Mouse (Mus musculus) splenic B cell, adult 2 months (primary cell): ENCODE results near the gene Krt86.
A peak's percentile ranks its signal among the peaks of the same experiment; 100 is the strongest.
"Not testable (repeated sequence)": the region's sequence is repeated elsewhere in the genome, so short reads cannot be mapped to it uniquely, and the experiment has no call there.

Experiments used
- DNase-seq: peaks from one replicate; pipeline ENCODE4 v3.0.0-alpha.2; 2011; ENCODE audit warnings: low read depth, low spot score
- H3K27me3 ChIP-seq: 2 replicates; pipeline ENCODE4 v1.6.1; 2012; ENCODE audit warnings: mild to moderate bottlenecking, low read length, moderate library complexity, mixed read lengths; ENCODE audit not compliant: control insufficient read depth, poor library complexity, insufficient read depth, severe bottlenecking
- H3K36me3 ChIP-seq: 2 replicates; pipeline ENCODE4 v1.6.1; 2012; ENCODE audit warnings: mild to moderate bottlenecking, low read length, moderate library complexity, mixed read lengths; ENCODE audit not compliant: control insufficient read depth, poor library complexity, insufficient read depth, severe bottlenecking

The Krt86 gene

DNA sequence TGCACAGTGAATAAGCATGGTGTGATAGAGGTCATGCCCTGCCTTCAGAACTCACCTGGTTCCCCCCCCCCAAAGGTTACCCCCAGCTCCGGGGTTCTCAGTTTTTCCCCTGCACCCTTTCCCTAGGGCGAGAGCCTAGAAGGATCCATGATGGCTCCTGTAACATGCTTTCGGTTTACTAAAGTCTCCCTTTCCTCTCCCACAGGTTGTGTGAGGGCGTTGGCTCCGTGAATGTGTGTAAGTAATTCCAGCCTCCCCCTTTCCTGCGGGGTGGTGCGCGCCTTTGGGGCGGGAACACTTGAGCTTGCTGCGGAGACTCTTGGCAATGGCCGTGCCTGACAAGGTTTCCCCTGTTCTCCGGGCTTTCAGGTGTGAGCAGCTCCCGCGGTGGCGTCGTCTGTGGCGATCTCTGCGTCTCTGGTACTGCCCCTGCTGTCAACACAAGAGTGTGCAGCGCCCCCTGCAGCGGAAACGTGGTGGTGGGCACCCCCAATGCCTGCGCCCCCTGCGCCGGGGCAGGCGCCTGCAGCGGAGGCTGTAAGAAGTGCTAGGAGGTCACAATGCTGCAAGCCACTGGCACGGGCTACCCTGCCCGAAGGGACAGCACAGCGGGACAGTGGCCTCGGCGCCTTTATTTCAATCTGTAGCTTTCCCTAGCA, 5.9 kb downstream of the Krt86 start:
- DNase-seq = peak; percentile 13
- Histone ChIP-seq H3K36me3 (no peaks in the 10 kb centered on the region), H3K27me3 (no peaks in the 10 kb centered on the region)

- Histone ChIP-seq H3K36me3 (no peaks in the 10 kb centered on the region), H3K27me3 (no peaks in the 10 kb centered on the region)
- no peak for DNase-seq
Observed at GRCm38 (mm10) chr15:101479666-101480060, 6.4 kb downstream of the Krt86 start.

DNA sequence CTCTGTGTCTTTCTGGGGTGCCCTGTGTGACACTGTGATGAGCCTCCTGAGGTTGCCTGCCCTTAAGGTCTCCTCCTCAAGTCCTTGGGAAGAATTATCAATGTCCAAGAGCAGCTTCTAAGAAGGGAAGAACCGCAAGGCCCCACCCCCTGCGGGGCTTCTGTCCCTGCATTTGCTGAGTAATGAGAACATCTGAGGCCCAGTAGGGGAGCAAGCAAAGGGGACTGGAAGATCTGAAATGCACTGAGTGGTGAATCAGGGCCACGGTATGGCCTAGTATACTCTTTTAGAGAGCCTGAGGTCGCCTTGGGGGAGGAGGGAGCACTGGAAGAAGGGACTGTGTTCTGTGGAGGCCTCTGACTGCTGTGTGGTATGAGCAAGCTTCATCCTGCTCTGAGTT, 8.8 kb downstream of the Krt86 start:
- Histone ChIP-seq H3K27me3 (no peaks in the 10 kb centered on the region), H3K36me3 (no peaks in the 10 kb centered on the region)
- DNase-seq = no peak

GRCm38 (mm10) chr15:101483646-101484045, 10.4 kb downstream of the Krt86 start:
- Histone ChIP-seq H3K36me3 (no peaks in the 10 kb centered on the region), H3K27me3 (no peaks in the 10 kb centered on the region)
- no peak for DNase-seq

DNA sequence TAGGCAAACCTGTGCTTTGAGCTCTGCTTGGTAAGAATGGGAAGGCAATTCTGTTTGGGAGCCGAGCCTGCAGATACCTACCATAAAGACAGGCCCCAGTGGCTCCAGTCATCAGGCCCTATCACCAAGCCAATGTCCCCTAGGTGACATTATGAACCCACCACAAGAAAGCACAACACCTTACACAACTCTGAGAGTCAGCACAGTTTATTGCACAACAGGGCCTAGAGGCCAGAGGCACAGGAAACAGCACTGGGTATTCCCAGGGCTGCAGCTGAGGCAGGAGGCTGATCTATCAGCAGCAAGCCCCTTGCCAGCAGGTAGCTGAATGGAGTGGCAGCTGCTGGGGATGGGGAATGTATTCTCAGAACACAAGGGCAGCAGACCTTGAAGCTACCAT, 11.7 kb downstream of the Krt86 start:
- Histone ChIP-seq H3K36me3 (no peaks in the 10 kb centered on the region), H3K27me3 (no peaks in the 10 kb centered on the region)
- DNase-seq = no peak

DNA sequence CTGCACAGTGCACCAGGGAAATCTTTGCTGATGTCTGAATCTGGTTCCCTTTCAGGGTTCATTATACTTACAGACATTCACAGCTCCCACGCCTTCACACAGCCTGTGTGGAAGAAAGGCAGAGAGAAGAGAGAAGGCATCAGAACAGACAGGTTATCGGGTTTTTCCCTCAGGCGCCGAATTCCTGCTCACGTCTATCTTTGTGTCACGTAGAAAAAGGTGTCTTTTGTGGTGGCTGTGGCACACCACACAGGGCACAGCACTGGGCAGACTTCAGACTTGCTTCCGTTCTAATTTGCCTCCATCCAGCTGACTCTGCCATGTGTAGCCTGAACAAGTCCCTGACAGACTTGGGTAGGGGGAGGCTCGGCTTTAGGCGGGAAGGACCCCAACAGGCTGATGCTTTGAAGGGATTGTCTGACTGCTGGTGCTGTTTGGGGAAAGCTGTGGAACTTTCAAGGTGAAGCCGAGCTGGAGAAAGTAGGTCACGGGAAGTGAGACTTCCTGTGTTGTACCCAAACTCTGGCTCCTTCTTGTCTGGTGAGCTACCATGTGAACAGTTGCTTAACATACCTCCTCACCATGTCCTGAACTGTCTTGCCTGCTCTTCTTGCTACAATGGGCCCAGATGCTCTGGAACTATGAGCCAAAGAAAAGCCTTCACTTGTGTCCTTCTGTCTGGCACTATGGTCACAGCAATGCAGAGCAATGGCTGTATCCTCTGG, 12.8 kb downstream of the Krt86 start:
- Histone ChIP-seq H3K27me3 (no peaks in the 10 kb centered on the region), H3K36me3 (no peaks in the 10 kb centered on the region)
- DNase-seq = no peak

DNA sequence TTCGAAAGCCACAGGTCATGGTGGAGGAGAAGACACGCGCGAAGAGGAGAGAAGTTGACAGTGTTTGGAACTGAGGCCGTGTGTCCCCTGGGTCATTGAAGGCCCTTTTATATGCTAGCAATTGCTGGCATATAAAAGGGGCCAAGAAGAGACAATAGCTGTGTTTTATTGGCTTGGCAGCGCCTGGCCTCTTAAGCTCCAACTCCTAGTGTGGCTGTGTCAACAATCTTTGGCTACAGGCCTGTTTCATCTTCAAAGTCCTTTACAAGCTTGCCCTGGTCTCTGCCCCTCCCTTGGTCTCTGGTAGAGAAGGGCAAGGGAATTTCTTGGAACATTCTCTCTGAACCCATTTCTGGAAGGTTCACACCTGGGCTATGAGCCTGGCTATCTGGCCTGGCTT, 18.2 kb downstream of the Krt86 start, which contains the start of gene Krt83:
Gene Krt83 (minus strand): TSS at position 82 of the 400 bp plus-strand sequence.
- Histone ChIP-seq H3K27me3 (no peaks in the 10 kb centered on the region), H3K36me3 (no peaks in the 10 kb centered on the region)
- no peak for DNase-seq

DNA sequence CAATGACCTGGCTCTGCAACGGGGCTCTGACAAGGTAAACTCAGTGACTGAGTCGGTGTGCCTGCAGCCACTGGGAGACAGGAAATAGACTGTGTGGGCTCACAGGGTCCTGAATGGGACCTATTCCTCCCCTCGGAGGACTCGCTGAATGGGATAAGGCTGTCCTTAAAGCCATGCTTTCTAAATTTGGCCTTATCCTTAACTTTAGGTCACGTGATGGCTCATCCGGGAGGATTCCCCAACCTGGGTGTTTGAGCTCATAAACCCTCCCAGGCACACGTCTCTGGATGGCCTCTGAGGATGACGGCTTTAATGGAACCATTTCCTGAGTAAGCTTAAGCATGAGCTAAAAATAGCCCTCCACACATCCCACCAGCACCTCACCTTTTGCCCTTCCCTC, 19.4 kb downstream of the Krt86 start:
- DNase-seq = no peak
- Histone ChIP-seq H3K27me3 (no peaks in the 10 kb centered on the region), H3K36me3 (no peaks in the 10 kb centered on the region)

- Histone ChIP-seq H3K27me3 (no peaks in the 10 kb centered on the region), H3K36me3 (no peaks in the 10 kb centered on the region)
- DNase-seq = no peak
Observed at GRCm38 (mm10) chr15:101493713-101494112, 20.4 kb downstream of the Krt86 start.

DNA sequence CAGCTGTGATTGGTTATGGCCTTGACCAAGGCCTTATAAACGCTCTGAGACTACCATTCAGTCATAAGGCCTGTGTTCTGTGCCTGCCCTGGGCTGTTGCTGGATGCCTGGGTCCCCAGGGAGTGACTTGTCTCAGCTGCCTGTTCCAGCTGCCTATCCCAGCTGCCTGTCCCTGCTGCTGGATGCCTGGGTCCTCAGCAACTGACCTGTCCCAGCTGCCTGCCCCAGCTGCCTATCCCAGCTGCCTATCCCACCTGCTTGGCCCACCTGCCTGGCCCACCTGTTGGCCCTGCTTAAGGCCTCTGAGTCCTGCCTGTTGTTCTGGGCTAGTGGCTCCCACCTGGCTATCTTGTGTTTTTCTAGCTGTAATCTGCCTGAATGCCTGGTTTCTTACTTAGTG, 20.9 kb downstream of the Krt86 start:
- DNase-seq = no peak

GRCm38 (mm10) chr15:101495266-101495665, 22.0 kb downstream of the Krt86 start:
- DNase-seq = no peak
- Histone ChIP-seq H3K27me3 (no peaks in the 10 kb centered on the region), H3K36me3 (no peaks in the 10 kb centered on the region)

More for the DNA sequence above, 20.9 kb downstream of the Krt86 start:
- no peaks in the 10 kb centered on the region for H3K27me3 ChIP-seq
- no peaks in the 10 kb centered on the region for H3K36me3 ChIP-seq

DNA sequence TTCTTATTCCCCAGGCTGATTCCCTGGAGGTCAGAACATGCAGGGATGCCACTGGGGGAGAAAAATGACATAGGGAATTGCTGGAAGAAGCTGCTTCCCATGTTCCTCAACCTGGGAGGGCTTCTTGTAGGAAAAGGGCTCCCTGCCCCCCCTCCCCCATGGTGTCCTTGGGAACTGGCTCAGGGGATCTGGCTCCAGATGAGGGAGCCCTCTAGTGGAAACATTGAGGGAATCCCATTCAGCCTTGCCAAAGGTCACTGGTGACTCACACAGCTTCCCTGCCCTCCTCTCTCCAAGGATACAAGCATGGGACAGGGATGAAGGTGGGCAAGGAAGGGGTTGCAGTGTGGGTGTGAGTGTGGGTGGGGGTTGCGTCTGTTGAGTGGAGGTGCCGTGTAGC, 23.9 kb downstream of the Krt86 start:
- no peaks in the 10 kb centered on the region for H3K36me3 ChIP-seq
- no peaks in the 10 kb centered on the region for H3K27me3 ChIP-seq
- DNase-seq = no peak

DNA sequence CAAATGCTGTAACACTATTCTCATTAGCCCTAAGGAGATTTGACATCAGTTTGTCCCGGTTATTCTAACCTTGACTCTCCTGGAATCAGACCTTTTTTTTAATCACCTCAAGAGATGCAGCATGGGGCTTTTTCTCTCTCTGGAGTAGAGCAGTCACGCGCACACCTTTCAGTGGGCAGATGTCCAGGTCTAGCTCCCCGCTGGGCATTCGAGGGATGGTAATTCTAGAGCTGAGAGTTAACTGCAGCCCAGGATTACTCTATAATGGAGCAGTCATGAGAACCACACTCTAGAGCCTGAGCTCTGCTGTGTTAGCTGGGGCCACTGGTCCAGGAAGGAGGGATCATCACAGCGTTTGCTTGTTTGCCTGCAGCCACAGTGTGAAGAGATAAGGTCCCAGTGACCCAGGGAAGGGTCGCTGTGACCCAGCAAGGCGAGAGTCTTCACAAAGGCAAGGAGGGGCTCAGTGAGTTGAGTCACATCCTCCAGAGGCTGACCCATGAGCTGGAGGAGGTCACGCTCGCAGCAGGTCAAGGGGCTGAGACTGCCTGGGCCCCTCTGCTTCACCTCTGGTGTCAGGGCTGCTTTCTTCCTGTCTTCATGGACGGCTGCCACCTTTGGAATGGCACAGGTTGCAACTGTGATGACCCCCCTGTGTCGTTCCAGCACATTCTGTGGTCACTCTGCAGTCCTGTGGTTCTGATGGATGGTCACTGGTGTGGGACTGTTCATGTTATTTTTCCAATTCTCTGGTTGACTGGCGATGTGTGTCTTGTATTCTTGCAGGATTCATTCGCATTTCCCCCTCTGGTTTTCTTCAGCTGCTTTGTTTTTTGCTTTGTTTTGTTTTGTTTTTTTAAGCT, 33.8 kb downstream of the Krt86 start:
- Histone ChIP-seq H3K36me3 (no peaks in the 10 kb centered on the region), H3K27me3 (no peaks in the 10 kb centered on the region)
- no peak for DNase-seq

GRCm38 (mm10) chr15:101508247-101508646, 35.0 kb downstream of the Krt86 start:
- no peak for DNase-seq
- H3K27me3 ChIP-seq = no peaks in the 10 kb centered on the region

GRCm38 (mm10) chr15:101517161-101517560, 43.9 kb downstream of the Krt86 start, which contains the start of gene Gm49425:
Gene Gm49425 (minus strand): TSS chr15:101517261.
- H3K27me3 ChIP-seq, DNase-seq: not testable (repeated sequence)

More at GRCm38 (mm10) chr15:101508247-101508646, 35.0 kb downstream of the Krt86 start:
- H3K36me3 ChIP-seq = no peaks in the 10 kb centered on the region

More at GRCm38 (mm10) chr15:101517161-101517560, 43.9 kb downstream of the Krt86 start, which contains the start of gene Gm49425:
- H3K36me3 ChIP-seq = not testable (repeated sequence)
